Mouse (Mus musculus) left cerebral cortex, postnatal 14 days (tissue): ENCODE results near the gene Hsp90aa1. TPM values are rescaled to one million over a fixed set of nuclear protein-coding genes. Genes with fewer than 3 reads are reported as not detected.
"Not testable (repeated sequence)": the region's sequence is repeated elsewhere in the genome, so short reads cannot be mapped to it uniquely, and the experiment has no call there.

ENCODE experiments used
- DNase-seq, 2 experiments: peaks; one replicate each; pipeline ENCODE4 v3.0.0; 2021 to 2022; ENCODE audit warnings: low spot score in 2 of 2, mixed read lengths in 1 of 2
- intact Hi-C: fragments of 180-260 bp; cut with DNase I; formaldehyde crosslinking; loops from one replicate; pipeline ENCODE4 v1.15.1; 2025
- total RNA-seq, 2 experiments: library from RNA; stranded (reverse); gene quantifications; 2 replicates each; pipeline ENCODE4 v1.2.3; 2021

Hsp90aa1 gene
- total RNA-seq, 2 experiments from 2014 or later = 953 to 962 TPM

- intact Hi-C loops = loop anchor here (5.0 kb wide), 1 partner anchor 284 kb away; no protein-coding TSS in a partner anchor
- not testable (repeated sequence) for DNase-seq
These were observed 1.2 kb downstream of the Hsp90aa1 start for GRCm38 (mm10) chr12:110701363-110701762.

- DNase-seq = no peak
- intact Hi-C loops = loop anchor here (5.0 kb wide), 1 partner anchor 283 kb away; no protein-coding TSS in a partner anchor
These were observed 1.8 kb downstream of the Hsp90aa1 start for GRCm38 (mm10) chr12:110700730-110701129.

GRCm38 (mm10) chr12:110699171-110699547 is 3.4 kb downstream of the Hsp90aa1 start:
- intact Hi-C loops = loop anchor here (5.0 kb wide), 1 partner anchor 97 kb away; the partner anchor contains the start of gene Dync1h1
- no peak for DNase-seq

GRCm38 (mm10) chr12:110698523-110699170 is 3.9 kb downstream of the Hsp90aa1 start:
- DNase-seq = no peak
- intact Hi-C loops = loop anchor here (5.0 kb wide), 1 partner anchor 96 kb away; the partner anchor contains the start of gene Dync1h1

- intact Hi-C loops = loop anchor here (5.0 kb wide), 1 partner anchor 96 kb away; the partner anchor contains the start of gene Dync1h1
- DNase-seq = no peak
These were observed 4.4 kb downstream of the Hsp90aa1 start for GRCm38 (mm10) chr12:110698080-110698479.

- no peak for DNase-seq
- intact Hi-C loops = loop anchor here (5.0 kb wide), 1 partner anchor 95 kb away; the partner anchor contains the start of gene Dync1h1
These were observed 5.1 kb downstream of the Hsp90aa1 start for GRCm38 (mm10) chr12:110697457-110697856.

GRCm38 (mm10) chr12:110696975-110697400 is 5.5 kb downstream of the Hsp90aa1 start:
- intact Hi-C loops = loop anchor here (5.0 kb wide), 1 partner anchor 95 kb away; the partner anchor contains the start of gene Dync1h1

GRCm38 (mm10) chr12:110696173-110696974 is 6.2 kb downstream of the Hsp90aa1 start:
- DNase-seq = peak; percentile 97 to 98
- intact Hi-C loops = loop anchor here (5.0 kb wide), 1 partner anchor 94 kb away; the partner anchor contains the start of gene Dync1h1

More at GRCm38 (mm10) chr12:110696975-110697400, 5.5 kb downstream of the Hsp90aa1 start:
- DNase-seq = no peak

GRCm38 (mm10) chr12:110695676-110696171 is 6.8 kb downstream of the Hsp90aa1 start:
- intact Hi-C loops = loop anchor here (2.0 to 5.0 kb wide), 2 partner anchors 93 to 149 kb away; partner anchors contain the start of gene Dync1h1

GRCm38 (mm10) chr12:110693378-110693777 is 9.2 kb downstream of the Hsp90aa1 start:
- intact Hi-C loops, DNase-seq: not testable (repeated sequence)

More at GRCm38 (mm10) chr12:110695676-110696171, 6.8 kb downstream of the Hsp90aa1 start:
- DNase-seq = peak; percentile 66 to 71

GRCm38 (mm10) chr12:110689919-110690643 is 12.4 kb downstream of the Hsp90aa1 start:
- DNase-seq = no peak
- intact Hi-C loops = no loop called here

- intact Hi-C loops = not testable (repeated sequence)
These were observed 13.6 kb downstream of the Hsp90aa1 start for GRCm38 (mm10) chr12:110688921-110689320.

GRCm38 (mm10) chr12:110687894-110688734 is 14.4 kb downstream of the Hsp90aa1 start:
- peak; percentile 69 to 86 for DNase-seq
- intact Hi-C loops = no loop called here

More at GRCm38 (mm10) chr12:110688921-110689320, 13.6 kb downstream of the Hsp90aa1 start:
- DNase-seq = not testable (repeated sequence)

GRCm38 (mm10) chr12:110683580-110683979 is 18.9 kb downstream of the Hsp90aa1 start:
- intact Hi-C loops = no loop called here
- no peak for DNase-seq

GRCm38 (mm10) chr12:110682561-110683299 is 19.8 kb downstream of the Hsp90aa1 start, which contains the start of gene 1700001K19Rik:
TSS of gene 1700001K19Rik (minus strand) at chr12:110682619.
- intact Hi-C loops = no loop called here

GRCm38 (mm10) chr12:110681878-110682277 is 20.6 kb downstream of the Hsp90aa1 start:
- no peak for DNase-seq
- intact Hi-C loops = no loop called here

More at GRCm38 (mm10) chr12:110682561-110683299, 19.8 kb downstream of the Hsp90aa1 start, which contains the start of gene 1700001K19Rik:
- DNase-seq = no peak

- intact Hi-C loops = no loop called here
- no peak for DNase-seq
These were observed 21.3 kb downstream of the Hsp90aa1 start for GRCm38 (mm10) chr12:110681191-110681590.
